Mouse (Mus musculus) retina, adult 2 months (tissue): ENCODE data around the gene Grpel1.

Source experiments
- DNase-seq: peaks from one replicate; pipeline ENCODE4 v3.0.0-alpha.2; 2012; ENCODE audit warnings: low read depth, low spot score

Gene Grpel1

DNA sequence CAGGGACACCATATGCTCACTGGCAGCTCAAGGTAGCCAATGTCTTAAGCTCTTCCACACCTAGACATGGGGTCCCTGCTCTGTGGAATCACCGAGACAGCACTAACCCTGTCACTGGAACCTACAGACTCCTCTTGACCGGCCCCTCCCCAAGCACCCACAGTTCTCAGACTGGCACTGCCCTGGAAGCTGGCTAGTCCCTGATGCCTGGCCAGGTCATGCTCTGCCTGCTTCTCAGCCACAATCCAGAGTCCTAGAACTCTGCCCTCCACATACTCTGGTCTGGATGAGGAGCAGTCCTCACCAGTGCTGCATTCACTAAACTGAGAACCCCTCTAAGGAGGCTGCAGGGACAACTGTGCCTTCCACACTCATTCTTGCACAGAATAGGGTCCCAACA, 46.2 kb downstream of the Grpel1 start:
- no peak for DNase-seq

DNA sequence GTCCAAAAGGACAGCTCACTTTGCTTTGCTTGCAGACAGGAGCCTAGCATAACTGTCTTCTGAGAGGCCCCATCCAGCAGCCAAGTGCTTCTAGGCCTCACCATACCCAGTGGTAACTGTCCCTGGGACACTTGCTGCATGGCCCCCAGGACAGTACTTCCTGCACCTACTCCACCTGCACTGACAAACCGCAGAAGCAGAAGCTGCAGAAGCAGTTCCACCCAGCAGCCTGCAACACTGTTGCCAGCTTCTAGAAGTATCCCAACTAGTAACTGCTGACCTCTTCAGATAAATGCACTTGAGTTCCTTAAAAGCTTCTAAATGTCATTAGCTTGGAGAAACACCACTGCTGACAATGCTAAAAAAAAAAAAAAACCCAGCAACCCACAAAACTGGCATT, 50.3 kb downstream of the Grpel1 start:
- no peak for DNase-seq

DNA sequence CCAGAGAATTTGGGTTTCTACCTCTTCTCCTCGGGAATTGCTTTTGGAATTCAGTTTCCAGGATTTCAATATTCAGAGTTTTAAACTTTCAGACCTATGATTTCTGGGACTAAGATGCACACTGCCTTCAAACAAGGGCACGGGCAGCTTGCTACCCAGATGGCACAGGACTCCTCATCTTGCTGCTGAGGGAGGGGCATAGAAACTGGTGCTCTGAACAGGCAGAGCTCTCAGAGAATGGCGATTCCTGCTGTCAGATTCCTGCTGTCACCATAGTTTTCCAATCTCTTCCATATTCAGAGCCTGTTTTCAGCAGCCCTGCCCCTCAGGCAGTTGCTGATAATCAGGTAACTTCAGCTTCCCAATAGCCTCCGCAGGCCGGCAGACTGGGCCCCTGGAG, 50.8 kb downstream of the Grpel1 start:
- no peak for DNase-seq

DNA sequence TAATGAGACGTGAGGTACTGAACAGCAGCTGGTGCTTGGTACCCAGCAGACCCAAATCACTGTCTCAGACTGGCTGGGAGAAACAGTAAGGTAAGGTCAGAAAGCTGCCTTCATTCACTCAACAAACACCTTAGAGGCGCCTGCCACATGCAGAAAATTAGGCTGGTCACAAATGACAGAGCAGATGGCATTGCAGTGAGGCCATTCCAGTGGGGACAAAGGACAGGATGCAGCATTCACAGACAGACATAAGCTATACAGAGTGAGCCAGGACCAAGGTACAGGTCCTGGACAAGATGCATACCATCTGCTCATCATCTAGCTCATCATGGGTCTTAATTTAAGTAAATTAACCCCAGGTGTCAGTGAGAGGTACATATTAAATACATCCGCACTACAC, 52.8 kb downstream of the Grpel1 start:
- DNase-seq = no peak

DNA sequence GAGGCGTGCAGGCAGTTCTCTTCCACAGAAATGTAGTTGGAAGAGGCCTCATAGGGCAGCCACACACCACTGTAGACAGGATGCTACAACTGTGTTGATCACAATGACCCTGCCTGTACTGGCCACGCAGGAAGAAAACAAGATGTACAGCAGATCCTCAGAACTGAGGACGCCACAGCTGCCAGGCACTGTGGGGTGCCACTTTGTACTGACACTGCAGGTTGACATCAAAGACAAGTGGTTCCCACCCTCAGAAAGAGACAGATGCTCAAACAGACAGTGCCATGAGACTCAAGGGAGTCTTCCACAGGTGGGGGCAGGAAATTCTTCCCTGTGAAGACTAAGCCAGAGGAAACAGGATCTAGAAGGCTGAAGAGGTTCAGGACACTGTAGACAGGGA, 55.0 kb downstream of the Grpel1 start:
- no peak for DNase-seq

DNA sequence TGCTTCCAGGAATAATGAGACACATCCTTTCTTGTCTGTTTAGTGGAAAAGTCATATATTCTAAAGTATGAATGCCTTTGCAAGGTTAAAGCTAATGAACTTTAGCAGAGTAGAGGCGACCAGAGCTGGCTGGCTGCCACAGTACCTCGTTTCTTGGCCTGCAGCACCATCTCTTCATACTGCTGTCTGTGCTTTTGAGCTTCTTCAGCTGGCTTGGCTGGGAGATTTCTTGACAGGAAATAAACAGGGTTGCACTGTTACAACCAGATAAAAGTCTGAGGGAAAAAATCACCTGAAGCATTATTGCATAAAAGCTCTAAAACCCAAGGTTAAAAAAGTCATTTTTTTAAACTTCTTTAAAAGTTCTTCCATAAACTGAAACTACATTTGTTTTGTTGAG, 58.0 kb downstream of the Grpel1 start:
- no peak for DNase-seq

DNA sequence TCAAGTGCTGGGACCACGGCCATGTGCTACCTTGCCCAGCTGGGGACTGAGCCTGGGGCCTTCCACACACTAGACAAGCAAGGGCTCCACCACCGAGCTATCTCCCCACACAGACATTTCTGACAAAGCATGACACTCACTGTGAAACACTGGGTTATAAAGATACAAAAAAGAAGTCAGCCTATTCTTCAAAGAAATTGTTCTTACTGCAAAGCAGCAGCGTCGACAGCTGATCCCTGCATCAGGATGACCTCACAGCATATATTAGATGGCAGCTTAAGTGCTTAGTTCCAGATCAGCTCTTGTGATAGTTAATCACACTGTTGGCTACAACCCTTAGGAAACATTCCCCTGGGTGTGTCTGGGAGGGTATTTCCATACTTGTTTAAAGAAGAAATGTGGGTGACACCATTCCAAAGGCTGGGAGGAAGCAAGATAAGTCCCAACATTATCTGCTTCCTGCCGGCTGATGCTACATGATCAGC, 58.5 kb downstream of the Grpel1 start:
- DNase-seq = no peak
